Mouse (Mus musculus) bone marrow, adult 2 months (tissue): Measurements from ENCODE around the gene Ildr1. TPM values are rescaled to one million over a fixed set of nuclear protein-coding genes. Genes with fewer than 3 reads are reported as not detected.

Experiments
- H3K27ac ChIP-seq: fragments of 200-500 bp; 2 replicates; pipeline ENCODE4 v1.5.1; 2012; ENCODE audit warnings: low read depth, mild to moderate bottlenecking, control low read depth, inconsistent platforms, low read length; ENCODE audit not compliant: control insufficient read depth, poor library complexity, insufficient read depth
- H3K4me1 ChIP-seq: fragments of 200-500 bp; 2 replicates; pipeline ENCODE4 v1.6.1; 2011; ENCODE audit warnings: low read length; ENCODE audit not compliant: control insufficient read depth, insufficient read depth
- H3K4me3 ChIP-seq: fragments of 200-500 bp; replicated peaks from 2 replicates; pipeline ENCODE3; 2011; ENCODE audit warnings: mild to moderate bottlenecking, low read depth, low read length, control low read depth; ENCODE audit not compliant: control insufficient read depth
- CTCF ChIP-seq: fragments of 200-500 bp; IDR thresholded peaks from 2 replicates; pipeline ENCODE4 v1.5.1; 2011; ENCODE audit warnings: low read length, control low read depth; ENCODE audit not compliant: control insufficient read depth, insufficient read depth
- POLR2A ChIP-seq: fragments of 200-500 bp; IDR thresholded peaks from 2 replicates; pipeline ENCODE4 v1.6.1; 2011; ENCODE audit warnings: low read depth, mild to moderate bottlenecking, control low read depth, low read length, borderline replicate concordance; ENCODE audit not compliant: control insufficient read depth
- WGBS: fragments of 180-500 bp; shearing (Covaris S2); methylation state at CpG from one replicate; pipeline ENCODE4 v1.1.7; 2018; 5-methylcytosine and 5-hydroxymethylcytosine counted together
- polyA plus RNA-seq: library from polyadenylated mRNA; stranded (reverse); fragments of >200 nt; gene quantifications from 2 replicates; pipeline ENCODE4 v1.2.4, GENCODE M21; 2011; ENCODE audit warnings: low replicate concordance; ENCODE audit not compliant: missing spikeins, insufficient read depth, insufficient read length

The Ildr1 gene
- polyA plus RNA-seq, 1 experiment: 1.5 TPM

- TF ChIP-seq CTCF (no peak), POLR2A (no peak)
- Histone ChIP-seq H3K4me3 (no peak overlapping the region), H3K4me1 (peaks cover 3% of the 10 kb centered on the region), H3K27ac (no peak overlapping the region)
- 34% methylated on average over 2 of the region's 2 CpGs for WGBS
Measured at GRCm38 (mm10) chr16:36747767-36748166, 54.0 kb downstream of the Ildr1 start.

GRCm38 (mm10) chr16:36751979-36752378 lies 58.2 kb downstream of the Ildr1 start:
- WGBS: 50% methylated on average over 3 of the region's 3 CpGs
- Histone ChIP-seq H3K4me3 (no peak overlapping the region), H3K4me1 (peaks cover 3% of the 10 kb centered on the region), H3K27ac (no peak overlapping the region)
- no peak for TF ChIP-seq POLR2A
- no peak for TF ChIP-seq CTCF

DNA sequence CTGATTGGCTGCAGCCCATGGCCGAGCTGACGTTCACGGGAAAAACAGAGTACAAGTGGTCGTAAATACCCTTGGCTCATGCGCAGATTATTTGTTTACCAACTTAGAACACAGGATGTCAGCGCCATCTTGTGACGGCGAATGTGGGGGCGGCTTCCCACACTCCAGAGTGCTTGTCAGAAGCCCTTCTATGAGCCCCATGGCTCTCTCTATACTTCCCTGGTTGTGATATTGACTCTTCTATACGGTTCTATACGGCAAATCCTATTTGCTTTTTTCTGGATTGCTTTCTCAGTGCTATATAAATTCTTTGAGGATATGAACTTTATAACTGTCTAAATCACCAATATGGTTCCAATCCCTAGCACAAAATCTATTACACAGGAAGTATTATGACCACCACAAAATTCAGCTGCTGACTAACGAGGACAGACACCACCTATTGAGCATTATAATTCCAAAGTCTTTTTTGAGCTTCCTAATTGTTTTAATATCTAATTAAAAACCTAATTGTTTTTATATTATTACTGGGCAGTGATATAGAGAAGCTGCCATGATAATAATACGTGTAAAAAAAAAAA lies 76.5 kb downstream of the Ildr1 start:
- 57% methylated on average over 9 of the region's 13 CpGs for WGBS
- Histone ChIP-seq H3K27ac (no peak overlapping the region), H3K4me1 (no peaks in the 10 kb centered on the region), H3K4me3 (no peak overlapping the region)
- TF ChIP-seq CTCF: no peak
- TF ChIP-seq POLR2A: no peak

DNA sequence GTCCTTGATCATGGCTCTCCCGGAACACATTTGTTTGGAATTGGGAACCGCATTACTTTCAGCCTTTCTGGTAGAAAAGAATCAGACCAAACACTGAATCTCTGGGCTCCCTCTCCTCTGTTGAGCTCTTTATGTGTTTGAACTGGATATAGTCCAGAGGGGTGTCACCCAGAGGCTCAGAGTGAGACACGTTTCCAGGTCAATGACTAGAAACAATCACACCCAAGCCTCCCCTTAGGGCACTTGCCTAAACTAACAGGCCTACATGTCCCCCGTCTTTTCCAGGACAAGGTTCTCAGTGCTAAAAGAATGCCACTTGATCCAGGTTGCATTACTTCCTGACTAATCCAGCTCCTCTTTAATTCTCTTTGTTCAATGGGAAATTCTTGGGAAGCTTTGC lies 77.1 kb downstream of the Ildr1 start:
- 84% methylated on average over 4 of the region's 4 CpGs for WGBS
- no peak overlapping the region for H3K4me3 ChIP-seq
- TF ChIP-seq CTCF (no peak), POLR2A (no peak)
- H3K4me1 ChIP-seq: no peaks in the 10 kb centered on the region
- no peak overlapping the region for H3K27ac ChIP-seq

GRCm38 (mm10) chr16:36771244-36771643 lies 77.5 kb downstream of the Ildr1 start:
- no peak for TF ChIP-seq POLR2A
- no peak for TF ChIP-seq CTCF
- Histone ChIP-seq H3K27ac (no peak overlapping the region), H3K4me1 (no peaks in the 10 kb centered on the region), H3K4me3 (no peak overlapping the region)
- 74% methylated on average over 2 of the region's 2 CpGs for WGBS

GRCm38 (mm10) chr16:36771703-36772102 lies 77.9 kb downstream of the Ildr1 start:
- WGBS: 67% methylated on average over 3 of the region's 3 CpGs
- Histone ChIP-seq H3K4me3 (no peak overlapping the region), H3K4me1 (no peaks in the 10 kb centered on the region), H3K27ac (no peak overlapping the region)
- no peak for TF ChIP-seq CTCF
- TF ChIP-seq POLR2A: no peak

DNA sequence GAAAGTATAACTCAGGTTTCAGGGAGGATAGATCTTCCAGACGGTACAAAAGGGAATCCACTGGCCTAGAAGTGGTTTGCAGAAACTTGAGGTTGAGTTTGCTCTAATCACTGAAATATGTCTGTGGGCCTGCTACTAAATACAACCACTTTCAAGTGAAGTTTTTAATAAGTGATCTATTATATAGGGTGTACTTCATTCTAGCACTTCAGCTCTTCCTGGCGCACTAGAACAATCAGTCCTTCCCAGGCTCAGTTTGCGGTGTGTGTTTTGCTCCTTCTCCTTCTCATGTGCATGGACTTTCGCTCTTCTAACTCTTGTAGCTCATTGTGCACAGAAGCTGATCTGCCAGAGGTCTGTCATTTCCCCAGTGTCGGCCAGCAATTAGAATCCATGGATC lies 79.2 kb downstream of the Ildr1 start:
- H3K27ac ChIP-seq: no peak overlapping the region
- TF ChIP-seq POLR2A (no peak), CTCF (no peak)
- no peak overlapping the region for H3K4me3 ChIP-seq
- no peaks in the 10 kb centered on the region for H3K4me1 ChIP-seq
- whole genome bisulfite sequencing: 82% methylated on average over 5 of the region's 5 CpGs

GRCm38 (mm10) chr16:36775658-36776057 lies 81.9 kb downstream of the Ildr1 start:
- WGBS: 81% methylated on average over 6 of the region's 6 CpGs

More at GRCm38 (mm10) chr16:36775658-36776057, 81.9 kb downstream of the Ildr1 start:
- TF ChIP-seq CTCF (no peak), POLR2A (no peak)
- H3K27ac ChIP-seq: no peak overlapping the region
- no peaks in the 10 kb centered on the region for H3K4me1 ChIP-seq
- H3K4me3 ChIP-seq: no peak overlapping the region

Other genes with a start within 250 kb of the Ildr1 start
- gene Stfa3, start 238.6 kb upstream of the Ildr1 start, polyA plus RNA-seq: 10.8 TPM in 1 of 2 replicates, not detected in the other
- not detected in 2 replicates for gene Casr, start 131.8 kb upstream of the Ildr1 start, polyA plus RNA-seq
- gene Cd86, start 27.9 kb upstream of the Ildr1 start, polyA plus RNA-seq: 5.9 and 14.5 TPM in 2 replicates
- 6.7 and 12.6 TPM in 2 replicates for gene Slc15a2, start 91.0 kb downstream of the Ildr1 start, polyA plus RNA-seq
- 16.7 and 20.4 TPM in 2 replicates for gene Iqcb1, start 134.4 kb downstream of the Ildr1 start, polyA plus RNA-seq
- 3.5 and 9.2 TPM in 2 replicates for gene Eaf2, start 181.0 kb downstream of the Ildr1 start, polyA plus RNA-seq
- gene Golgb1, start 181.2 kb downstream of the Ildr1 start, polyA plus RNA-seq: 10.4 and 14.5 TPM in 2 replicates
- gene Hcls1, start 241.0 kb downstream of the Ildr1 start, polyA plus RNA-seq: 88.0 and 129 TPM in 2 replicates